Mouse (Mus musculus) layer of hippocampus, adult 2 months (tissue): Measurements from ENCODE around the gene Osbpl9. TPM values are rescaled to one million over a fixed set of nuclear protein-coding genes. Genes with fewer than 3 reads are reported as not detected.
A peak's percentile ranks its signal among the peaks of the same experiment; 100 is the strongest.

Source experiments
- DNase-seq, 2 experiments: peaks; one replicate each; pipeline ENCODE4 v3.0.0; 2022; ENCODE audit warnings: low spot score in 2 of 2
- H3K27ac ChIP-seq: fragments of 200-600 bp; 2 replicates; pipeline ENCODE4 v1.8.1; 2022
- H3K4me3 ChIP-seq: fragments of 200-600 bp; 2 replicates; pipeline ENCODE4 v1.8.1; 2022; ENCODE audit warnings: mild to moderate bottlenecking
- CTCF ChIP-seq: fragments of 200-600 bp; conservative IDR thresholded peaks from 2 replicates; pipeline ENCODE4 v1.8.1; 2022; ENCODE audit warnings: antibody characterized with exemption, mild to moderate bottlenecking, moderate library complexity
- total RNA-seq, 2 experiments: library from RNA; stranded (reverse); gene quantifications; 2 replicates each; pipeline ENCODE4 v1.2.3; 2021

The Osbpl9 gene
- total RNA-seq, 2 experiments from 2014 or later: 53.9 to 56.2 TPM

GRCm38 (mm10) chr4:109226071-109226470, 24.0 kb upstream of the Osbpl9 start:
- H3K4me3 ChIP-seq: no peak overlapping the region
- no peak for DNase-seq
- no peak for TF ChIP-seq CTCF
- peak overlapping the region; percentile 81 for H3K27ac ChIP-seq

- no peak for DNase-seq
- TF ChIP-seq CTCF: no peak
- peak overlapping the region; percentile 81 for H3K27ac ChIP-seq
- no peak overlapping the region for H3K4me3 ChIP-seq
These were observed 23.5 kb upstream of the Osbpl9 start for GRCm38 (mm10) chr4:109225606-109226005.

- DNase-seq: peak; percentile 76 to 87
- Histone ChIP-seq H3K4me3 (no peak overlapping the region), H3K27ac (peak overlapping the region; percentile 81)
- TF ChIP-seq CTCF: no peak
These were observed 22.9 kb upstream of the Osbpl9 start for GRCm38 (mm10) chr4:109224762-109225552.

DNA sequence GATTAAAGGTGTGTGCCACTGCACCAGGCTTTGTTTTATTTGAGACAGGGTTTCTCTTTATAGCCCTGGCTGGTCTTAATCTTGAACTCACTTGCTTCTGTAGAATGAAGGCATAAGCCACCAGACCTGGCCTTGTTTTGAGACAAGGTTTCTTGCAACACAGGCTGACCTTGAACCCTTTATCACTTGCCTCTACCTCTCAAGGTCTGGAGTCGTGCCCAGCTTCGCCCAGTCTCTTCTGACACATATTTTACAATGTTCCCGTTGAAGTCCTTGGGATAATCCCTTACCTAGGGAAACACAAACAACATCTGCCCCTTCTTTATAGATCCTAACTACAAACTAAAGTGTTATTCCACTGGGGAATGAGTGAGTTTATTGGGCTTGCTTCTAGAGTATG, 19.9 kb upstream of the Osbpl9 start:
- no peak for DNase-seq
- H3K27ac ChIP-seq: no peak overlapping the region
- no peak for TF ChIP-seq CTCF
- no peak overlapping the region for H3K4me3 ChIP-seq

- TF ChIP-seq CTCF: no peak
- no peak for DNase-seq
- Histone ChIP-seq H3K4me3 (no peak overlapping the region), H3K27ac (no peak overlapping the region)
These were observed 18.4 kb upstream of the Osbpl9 start for GRCm38 (mm10) chr4:109220441-109220940.

- DNase-seq: no peak
- Histone ChIP-seq H3K27ac (no peak overlapping the region), H3K4me3 (no peak overlapping the region)
- TF ChIP-seq CTCF: no peak
These were observed 15.9 kb upstream of the Osbpl9 start for GRCm38 (mm10) chr4:109218008-109218407.

GRCm38 (mm10) chr4:109213986-109214385, 11.9 kb upstream of the Osbpl9 start:
- Histone ChIP-seq H3K27ac (no peak overlapping the region), H3K4me3 (no peak overlapping the region)
- TF ChIP-seq CTCF: no peak
- DNase-seq: no peak

GRCm38 (mm10) chr4:109210881-109211280, 8.8 kb upstream of the Osbpl9 start:
- no peak for DNase-seq
- Histone ChIP-seq H3K27ac (no peak overlapping the region), H3K4me3 (no peak overlapping the region)
- TF ChIP-seq CTCF: no peak

GRCm38 (mm10) chr4:109210253-109210652, 8.2 kb upstream of the Osbpl9 start:
- no peak for TF ChIP-seq CTCF
- no peak for DNase-seq
- no peak overlapping the region for H3K4me3 ChIP-seq
- H3K27ac ChIP-seq: no peak overlapping the region

- no peak for TF ChIP-seq CTCF
- DNase-seq: no peak
- H3K4me3 ChIP-seq: no peak overlapping the region
- H3K27ac ChIP-seq: no peak overlapping the region
These were observed 5.5 kb upstream of the Osbpl9 start for GRCm38 (mm10) chr4:109207524-109207923.

GRCm38 (mm10) chr4:109204416-109204815, 2.3 kb upstream of the Osbpl9 start:
- no peak for TF ChIP-seq CTCF
- DNase-seq: no peak

DNA sequence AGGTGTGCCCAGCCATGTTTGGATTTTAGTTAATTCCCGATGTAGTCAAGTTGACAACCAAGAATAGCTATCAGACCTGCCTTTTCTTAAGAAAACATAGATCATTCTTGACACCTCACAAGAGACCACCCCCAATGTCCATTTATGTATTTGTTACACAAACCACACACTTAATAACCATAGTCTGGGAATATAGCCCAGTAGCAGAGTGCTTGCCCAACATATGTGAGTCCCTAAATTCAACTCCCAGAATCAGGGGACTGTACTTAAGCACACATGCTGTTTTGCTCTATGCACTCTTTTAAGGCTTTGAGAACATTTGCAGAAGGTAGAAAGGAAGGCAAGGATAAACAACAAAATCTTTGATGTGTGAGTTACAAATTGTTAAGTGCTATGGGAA, 1.9 kb upstream of the Osbpl9 start:
- no peak for TF ChIP-seq CTCF
- no peak overlapping the region for H3K4me3 ChIP-seq
- no peak for DNase-seq
- H3K27ac ChIP-seq: no peak overlapping the region

More at GRCm38 (mm10) chr4:109204416-109204815, 2.3 kb upstream of the Osbpl9 start:
- H3K27ac ChIP-seq: no peak overlapping the region
- no peak overlapping the region for H3K4me3 ChIP-seq

DNA sequence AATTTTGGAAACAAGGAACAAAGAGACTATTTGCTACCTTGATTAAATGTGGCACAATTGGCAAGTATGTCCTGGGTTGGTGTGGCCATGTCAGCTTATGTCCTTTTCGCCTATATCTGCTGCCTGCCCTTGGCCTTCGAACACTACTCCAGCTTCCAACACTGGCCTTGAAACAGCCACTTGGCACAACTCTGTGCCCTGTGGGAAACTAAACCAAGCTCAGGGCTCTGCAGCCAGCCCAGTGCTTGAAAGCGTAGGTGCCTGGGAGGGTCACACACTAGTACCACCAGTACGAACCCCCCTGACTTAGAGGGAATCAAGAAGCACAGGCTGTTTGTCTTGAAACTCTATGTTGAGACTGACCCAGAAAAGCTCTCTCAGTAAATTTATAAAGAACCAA, 3.0 kb downstream of the Osbpl9 start:
- no peak for TF ChIP-seq CTCF
- Histone ChIP-seq H3K27ac (peak overlapping the region; percentile 98), H3K4me3 (no peak overlapping the region)
- DNase-seq: no peak
